Mouse (Mus musculus): ENCODE data around the gene Ddx1.
"Not testable (repeated sequence)": the region's sequence is repeated elsewhere in the genome, so short reads cannot be mapped to it uniquely, and the experiment has no call there.

Gene Ddx1

DNA sequence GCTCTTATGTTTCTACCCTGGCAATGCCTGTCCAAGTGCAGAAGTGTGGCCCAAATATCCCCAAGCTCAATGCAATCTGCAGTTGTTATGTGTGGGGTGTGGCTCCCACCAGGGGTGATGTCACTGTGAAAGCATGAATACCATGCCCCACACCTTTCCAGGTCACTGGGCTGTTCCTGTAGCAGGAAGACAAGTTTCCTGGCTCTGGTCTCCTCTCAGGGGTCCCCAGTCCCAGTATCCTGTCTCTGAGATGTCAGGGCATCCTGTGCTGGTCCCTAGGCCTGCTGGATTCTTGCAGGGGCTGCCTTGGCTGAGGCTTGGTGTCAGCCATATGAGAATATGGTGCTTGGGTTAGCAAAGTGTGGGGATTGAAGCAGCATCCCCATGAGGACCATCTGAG lies 46.7 kb downstream of the Ddx1 start:
- no peak for DNase-seq

DNA sequence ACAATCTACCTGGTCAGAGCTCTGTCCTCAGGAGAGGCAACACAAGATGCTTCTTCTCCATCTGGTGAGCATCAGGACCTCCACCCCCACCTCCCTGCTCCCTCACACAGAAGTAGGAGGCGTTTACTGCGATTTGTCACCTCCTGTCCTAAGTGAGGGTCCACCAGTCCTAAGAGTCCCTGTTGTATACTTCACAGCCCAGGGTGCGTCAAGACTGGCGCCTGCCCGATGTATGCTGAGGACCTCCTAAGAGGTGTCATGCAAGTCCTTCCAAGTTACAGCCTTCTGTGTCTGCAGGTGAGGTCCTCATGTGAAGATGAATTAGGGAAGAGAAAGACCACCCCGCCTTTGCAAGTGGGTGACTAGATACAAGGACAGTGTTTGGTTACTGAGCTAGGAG lies 48.4 kb downstream of the Ddx1 start:
- DNase-seq = no peak

DNA sequence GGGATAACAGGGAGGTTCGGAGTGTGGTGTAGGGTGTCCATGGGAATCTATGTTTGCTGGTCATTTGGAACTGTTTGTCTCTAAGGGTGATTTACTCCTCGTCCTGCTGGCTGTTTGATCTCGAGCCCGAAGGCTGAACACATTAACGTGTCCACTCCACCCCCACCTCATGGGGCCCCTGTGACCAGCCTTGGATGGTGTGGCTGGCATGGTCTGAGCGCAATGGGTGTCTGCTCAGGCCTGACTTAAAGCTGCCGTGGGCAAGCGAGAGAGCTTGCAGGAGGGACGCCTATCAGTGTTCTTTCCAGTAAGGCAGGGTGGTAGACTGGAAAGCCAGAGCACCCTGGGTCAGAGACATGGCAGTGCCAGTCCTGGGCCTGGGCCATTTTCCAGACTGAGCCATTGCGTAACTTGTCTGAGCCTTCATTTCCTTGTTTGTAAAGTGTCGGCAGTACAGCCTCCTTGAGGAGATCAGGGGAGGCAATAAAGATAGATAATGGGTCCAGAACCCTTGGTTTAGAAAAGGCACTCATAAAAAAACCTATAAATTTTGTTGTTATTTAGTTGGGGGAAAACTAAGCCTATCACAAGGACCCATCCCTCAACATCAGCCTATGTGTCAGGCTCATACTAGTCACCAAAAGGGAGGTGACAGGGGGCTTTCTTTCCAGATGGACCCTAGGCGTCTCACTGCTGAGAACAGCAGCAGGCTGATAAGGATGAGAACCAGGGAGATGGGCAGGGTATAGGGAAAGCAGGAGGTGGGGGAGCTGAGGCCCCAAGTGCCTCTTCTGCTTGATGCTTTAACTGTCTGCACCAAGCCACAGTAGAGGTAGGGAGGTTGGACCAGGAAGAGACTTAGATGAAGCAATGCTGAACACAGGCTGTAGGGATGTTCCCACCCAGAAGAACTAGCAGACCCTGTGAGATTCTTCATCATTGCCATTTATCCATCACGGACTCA lies 49.4 kb downstream of the Ddx1 start:
- DNase-seq = no peak

DNA sequence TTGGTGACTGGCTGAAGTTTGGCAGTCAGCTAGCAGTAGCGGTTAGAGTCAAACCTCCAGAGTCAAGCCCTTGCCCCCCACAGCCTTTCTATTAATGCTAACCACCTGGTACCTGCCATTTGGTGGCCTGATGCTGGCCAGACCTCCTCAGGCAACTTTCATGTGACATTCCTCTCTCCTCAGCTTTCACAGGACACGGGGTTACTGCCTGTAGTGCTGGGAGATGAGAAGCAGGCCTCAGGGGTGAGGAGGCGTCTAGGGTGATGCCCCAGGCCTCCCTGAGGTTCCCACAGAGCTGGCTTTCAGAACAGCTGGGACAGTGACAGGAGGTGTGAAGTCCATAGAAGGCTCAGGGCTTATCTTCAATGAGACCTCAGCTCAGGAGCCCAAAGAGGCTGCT lies 50.9 kb downstream of the Ddx1 start:
- no peak for DNase-seq

DNA sequence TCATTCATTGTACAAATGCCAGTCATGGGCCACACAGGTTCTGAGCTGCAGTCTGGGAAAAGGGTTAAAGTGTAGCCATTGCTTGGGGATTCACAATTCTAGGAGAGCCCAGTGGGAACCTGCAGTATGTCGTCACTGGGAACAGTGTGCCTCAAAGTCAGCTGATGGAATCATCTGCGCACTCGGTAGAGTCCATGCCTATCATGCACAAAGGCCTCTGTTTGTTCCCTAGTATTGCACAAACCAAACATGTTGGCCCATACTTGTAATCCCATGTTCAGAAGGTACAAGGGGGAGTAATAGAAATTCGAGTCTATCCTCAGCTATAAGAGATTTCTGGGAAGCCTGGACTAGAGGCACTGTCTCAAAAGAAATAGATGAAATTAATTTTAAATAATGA lies 52.9 kb downstream of the Ddx1 start:
- DNase-seq = no peak

DNA sequence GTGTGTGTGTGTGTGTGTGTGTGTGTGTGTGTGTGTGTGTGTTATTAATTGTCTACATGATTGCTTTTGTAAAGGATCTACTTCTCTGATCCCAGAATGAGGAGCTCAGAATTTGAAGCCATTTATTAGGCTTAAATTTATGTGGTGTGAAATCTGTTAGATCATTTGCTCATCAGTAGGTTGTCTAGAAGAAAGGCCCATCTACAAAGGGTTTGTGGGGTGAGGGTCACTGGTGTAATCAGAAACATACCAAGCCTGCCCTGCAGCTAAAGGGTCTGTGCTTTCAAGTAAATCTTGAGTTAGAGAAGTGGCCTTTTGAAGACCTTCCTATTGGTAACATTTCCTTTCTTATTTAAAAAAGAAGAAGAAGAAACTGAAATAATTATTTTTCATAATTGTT lies 53.5 kb downstream of the Ddx1 start:
- DNase-seq = no peak

DNA sequence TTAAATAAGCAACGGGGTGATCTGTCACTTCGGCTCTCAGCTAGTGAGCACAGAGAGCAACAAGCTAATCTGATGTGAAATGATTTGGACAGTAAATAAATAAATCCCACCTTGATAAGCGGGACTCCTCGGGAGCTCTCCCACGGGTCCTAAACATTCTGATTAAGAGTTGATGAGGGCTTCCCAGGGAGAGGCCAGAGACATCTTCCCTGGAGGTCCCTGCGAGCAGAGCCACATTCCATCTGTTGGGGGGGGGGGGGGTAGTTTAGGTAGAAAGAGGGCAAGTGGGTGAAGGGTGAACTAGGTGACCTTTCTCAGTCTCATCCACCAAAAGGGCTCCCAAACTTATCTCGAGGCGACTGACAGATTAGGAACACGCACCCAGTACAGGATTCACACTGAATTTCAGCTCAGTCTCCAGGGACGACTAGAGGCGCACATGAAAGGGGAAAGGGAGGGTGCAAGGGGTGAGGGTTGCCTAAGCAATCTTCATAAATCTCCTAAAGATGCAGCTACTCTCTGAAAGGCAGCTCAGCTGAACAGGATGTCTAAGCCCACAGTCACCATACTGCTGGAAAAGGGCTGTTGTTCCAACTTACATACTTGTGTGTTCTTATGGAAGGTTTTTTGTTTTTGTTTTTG lies 60.8 kb downstream of the Ddx1 start:
- no peak for DNase-seq

DNA sequence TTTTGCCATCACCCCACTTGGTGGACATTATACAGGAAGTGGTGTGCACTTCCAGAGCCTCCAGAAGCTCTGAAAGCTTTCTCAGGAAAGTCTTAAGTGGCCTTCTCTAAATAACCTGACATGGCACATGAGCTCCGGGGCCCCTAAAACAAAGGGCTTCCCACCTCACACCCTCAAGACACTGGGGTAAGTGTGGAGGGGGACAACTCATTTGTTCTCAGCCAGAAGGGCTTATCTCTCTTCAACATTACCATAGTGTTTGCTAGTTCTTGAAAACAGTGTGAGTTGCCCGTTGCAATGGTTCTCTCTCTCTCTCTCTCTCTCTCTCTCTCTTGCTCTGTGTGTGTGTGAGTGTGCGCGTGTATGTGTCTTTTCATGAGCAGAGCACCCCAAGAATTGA lies 62.8 kb downstream of the Ddx1 start:
- no peak for DNase-seq

DNA sequence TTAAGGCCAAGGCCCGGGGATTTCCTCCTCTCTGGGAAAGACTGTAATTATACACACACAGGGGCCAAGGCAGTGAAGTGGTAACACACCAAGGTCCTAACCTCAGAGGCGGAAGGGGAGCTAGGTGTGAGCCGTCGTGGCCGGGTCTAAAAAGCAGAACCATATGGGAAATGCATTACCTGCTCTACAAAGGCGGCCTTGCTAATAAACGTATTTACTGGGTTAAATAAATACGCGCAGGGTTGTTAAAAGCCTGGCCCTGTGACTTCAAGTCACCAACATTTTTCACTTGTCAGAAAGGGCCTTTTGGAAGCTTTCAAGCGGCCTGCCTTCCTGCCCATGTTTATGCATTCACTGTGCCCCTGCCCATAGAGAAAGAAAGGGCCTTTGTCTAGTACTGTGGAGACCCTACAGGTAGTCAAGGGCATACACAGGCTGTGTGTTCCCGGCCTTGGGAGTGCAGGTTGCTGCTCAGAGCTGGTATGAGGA lies 64.1 kb downstream of the Ddx1 start:
- DNase-seq = no peak

DNA sequence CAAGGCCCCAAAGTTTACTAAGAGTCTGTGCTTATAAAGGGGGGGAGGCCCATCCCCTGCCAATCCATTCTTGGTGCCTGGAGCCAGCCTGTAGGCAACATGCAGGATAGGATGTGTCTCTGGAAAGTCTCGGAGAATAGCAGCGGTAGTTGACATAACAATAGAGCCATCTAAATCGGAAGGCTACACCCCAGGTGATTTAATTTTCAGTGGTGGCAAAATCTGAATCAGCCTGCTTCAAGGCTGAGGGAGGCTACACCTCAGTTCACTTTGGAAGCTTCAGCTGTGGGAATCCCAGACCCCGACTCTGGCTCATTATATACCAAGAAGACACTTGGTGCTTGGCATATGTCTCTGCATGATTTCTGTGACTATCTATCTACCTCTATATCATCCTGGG lies 64.9 kb downstream of the Ddx1 start:
- DNase-seq = not testable (repeated sequence)

DNA sequence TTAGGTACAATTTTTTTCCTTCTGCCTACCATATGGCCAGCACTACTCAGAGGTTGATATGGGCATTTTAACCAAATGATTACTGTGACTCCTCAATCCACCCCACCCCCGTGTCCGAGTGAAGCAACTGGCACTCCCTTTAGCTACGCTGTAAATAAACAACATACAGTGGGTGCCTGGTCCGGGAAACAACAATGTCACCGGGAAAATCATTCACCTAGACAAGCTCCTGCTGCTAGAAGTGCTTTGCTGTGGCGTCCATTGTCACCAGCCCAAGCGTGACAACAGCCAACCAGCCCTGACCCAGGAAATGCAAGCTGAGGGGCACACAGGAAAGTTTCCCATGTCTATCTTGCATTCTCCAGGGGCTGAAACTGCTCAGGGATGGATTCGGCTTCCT lies 66.8 kb downstream of the Ddx1 start:
- no peak for DNase-seq

DNA sequence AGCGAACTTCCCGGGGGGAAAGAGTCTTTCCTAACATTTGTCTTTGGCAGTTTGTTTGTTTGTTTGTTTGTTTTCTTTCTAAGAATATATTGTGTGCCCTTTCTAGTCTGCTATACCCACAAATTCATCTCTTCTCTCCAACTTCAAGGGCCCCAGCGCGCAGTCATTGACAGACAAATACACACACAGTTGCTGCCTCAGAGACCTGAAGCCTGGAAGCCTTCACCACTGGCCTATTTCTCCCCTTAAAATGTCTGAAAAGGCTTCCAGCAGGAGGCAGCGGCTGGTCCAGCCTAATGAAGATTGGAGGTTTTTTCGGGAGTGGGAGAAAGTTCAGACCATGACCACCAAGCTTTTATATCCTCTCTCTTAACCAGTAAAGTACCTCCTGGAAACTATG lies 67.3 kb downstream of the Ddx1 start:
- DNase-seq = no peak

DNA sequence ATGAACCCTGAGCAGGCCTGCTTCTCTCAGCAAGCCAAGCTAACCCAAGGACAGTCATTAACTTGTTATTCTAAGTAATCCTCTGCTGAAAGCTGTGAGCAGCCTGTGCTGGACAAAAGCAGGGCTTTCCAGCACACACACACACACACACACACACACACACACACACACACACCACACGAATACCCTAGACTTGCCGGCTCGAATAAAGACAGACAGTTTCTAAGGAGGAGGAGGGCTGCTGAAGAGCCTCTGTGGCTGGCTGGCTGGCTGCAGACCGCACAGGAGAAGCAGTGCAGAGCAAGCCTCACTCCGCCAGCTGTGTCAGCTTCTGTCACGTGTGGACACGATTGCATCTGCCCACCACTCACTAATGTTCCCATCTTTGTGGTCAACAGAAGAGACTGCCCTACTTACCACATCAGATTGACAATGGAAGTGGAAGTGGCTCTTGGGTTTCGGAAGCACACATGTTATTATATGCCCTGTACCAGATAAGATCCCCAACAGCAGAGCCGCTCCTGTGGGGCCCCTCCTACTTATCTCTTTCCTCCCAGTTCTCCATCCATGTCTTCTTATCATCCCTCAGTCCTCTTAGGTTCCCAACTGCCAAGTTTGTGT lies 68.2 kb downstream of the Ddx1 start:
- DNase-seq = no peak

DNA sequence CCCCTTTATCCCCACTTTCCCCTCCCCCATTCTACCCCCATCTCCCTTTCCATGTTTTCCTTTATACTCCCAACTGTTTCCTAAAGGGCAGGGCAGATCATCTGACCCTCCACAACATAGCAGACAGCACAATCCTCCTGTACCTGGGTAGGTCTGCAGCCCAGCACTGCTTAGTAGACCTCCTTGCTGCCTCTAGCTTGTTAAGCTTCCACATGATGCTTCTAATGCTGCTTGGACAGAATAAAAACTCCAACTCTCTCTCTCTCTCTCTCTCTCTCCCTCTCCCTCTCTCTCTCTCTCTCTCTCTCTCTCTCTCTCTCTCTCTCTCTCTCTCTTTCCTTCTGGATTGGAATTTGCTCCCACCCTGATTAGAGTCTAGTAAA lies 68.7 kb downstream of the Ddx1 start:
- DNase-seq = no peak

DNA sequence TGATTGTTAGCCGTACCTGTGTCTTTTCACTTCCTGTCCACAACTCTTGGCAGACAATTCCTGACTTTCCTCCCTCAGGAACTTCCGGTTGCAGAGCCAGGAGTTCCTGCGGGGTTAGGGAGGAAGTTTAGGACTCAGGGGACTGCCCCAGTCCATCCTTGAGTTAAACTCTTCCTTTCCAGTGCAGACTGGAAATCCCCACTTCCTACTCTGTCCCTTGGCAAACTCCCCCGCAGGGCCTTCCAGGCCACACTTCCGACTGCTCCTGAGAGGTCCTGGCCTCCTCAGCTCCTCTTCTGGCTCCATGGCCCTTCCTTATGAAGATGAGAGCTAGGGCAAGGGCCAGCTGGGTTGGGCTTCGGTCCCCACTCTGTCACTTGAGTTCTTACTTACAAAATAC lies 71.4 kb downstream of the Ddx1 start:
- no peak for DNase-seq

DNA sequence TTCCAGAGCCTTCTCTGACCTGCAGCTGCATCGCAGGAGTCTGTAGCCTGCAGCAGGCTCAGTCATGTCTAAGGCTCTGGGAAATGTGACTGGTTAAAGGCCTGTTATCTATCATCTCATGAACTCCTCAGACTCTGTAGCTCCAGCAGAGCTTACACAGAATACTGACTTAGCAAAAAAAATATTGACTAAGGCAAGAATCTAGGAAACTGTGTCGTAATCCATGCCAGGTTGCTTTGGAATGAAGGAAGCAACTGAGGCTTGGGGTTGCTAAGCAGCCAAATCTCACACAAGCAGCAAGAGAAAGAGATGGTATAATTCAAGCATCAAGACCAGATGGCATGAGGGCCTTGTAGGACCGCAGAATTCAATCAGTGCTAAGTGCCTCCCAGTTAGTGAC lies 72.1 kb downstream of the Ddx1 start:
- no peak for DNase-seq

DNA sequence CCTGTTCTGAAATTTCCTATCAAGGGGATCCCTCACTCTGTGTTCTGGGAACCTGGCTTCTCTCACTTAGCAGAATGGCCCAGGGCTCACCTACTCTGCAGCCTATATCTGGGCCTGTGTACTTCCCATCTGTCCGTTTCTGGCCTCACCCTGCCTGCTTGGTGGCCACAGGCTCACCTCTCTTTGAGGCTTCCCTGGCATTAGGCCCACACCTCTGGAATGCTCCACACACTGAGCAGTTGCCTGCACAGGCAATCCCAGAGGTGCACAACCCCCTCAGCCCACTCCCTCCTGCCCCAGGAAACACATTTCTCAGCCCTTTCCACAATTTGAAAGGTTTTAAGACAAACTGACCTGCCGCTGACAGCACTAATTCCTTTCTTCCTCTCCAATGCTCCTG lies 72.9 kb downstream of the Ddx1 start:
- DNase-seq = no peak

DNA sequence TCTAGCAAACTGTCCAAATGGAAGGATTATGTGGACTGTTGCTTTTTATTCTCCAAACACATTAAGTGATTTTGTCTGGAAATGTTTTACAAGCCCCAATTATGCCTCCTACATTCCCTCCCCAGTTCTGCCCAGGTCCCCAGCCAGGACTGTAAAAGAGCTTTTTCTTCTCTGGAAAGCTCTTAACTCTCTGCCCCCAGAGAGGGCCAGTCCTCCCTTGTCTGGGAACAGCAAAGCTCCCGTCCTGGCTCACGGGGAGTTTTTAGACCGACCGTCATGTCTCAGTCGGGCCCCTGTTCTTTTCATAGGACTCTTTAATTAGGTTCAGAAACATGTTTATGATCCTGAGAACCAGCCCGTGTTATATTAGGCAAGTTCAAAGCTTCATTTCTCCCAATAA lies 75.0 kb downstream of the Ddx1 start:
- DNase-seq = no peak

DNA sequence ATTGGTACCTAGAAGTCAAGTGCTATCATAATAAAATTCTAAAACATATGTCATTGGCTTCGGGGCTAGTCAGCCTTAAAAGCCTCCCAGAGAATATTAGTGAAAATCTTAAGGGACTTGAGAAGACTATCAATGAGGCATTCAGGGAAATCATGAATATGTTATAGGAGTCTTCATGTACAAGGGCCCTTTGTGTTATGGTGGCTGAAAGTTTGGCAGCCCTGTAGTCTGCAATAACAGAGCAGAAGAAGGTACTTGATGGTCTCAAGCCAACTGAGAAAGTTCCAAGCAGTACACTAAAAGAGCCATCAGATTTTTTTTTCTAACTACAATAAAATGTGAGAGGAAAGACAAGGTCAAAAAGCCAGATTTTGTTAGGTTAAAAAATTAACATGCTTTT lies 80.9 kb downstream of the Ddx1 start:
- DNase-seq = no peak

DNA sequence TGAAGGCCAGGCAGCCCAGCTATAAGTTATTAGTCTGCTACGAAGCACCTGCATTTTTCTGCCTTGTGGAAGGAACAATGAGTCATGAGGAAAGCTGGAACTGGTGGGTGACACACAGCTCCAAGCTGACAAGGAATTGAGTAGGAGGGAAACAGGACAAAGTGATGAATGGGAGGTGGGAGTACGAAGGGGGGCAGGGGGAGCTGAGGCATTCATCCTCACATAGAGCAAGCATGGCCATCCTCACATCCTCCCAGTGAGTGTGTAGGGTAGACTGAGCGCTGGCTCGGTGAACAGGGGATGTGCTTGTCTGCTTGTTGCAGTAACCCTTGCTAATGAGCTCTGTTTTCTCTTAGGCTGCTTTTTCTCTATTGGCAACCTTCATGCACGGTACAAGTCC lies 81.9 kb downstream of the Ddx1 start:
- no peak for DNase-seq
